Mouse (Mus musculus) inflammation-experienced regulatory T-cells, adult 6 months (primary cell): Measurements from ENCODE around the gene Ahcy. TPM values are rescaled to one million over a fixed set of nuclear protein-coding genes. Genes with fewer than 3 reads are reported as not detected.
"Not testable (repeated sequence)": the region's sequence is repeated elsewhere in the genome, so short reads cannot be mapped to it uniquely, and the experiment has no call there.

Experiments
- ATAC-seq: one replicate; pipeline ENCODE4 v1.8.0; 2017
- polyA plus RNA-seq, 3 experiments: library from polyadenylated mRNA; unstranded; fragments of 100-300 nt; shearing (Covaris generic); gene quantifications; one replicate each; pipeline ENCODE4 v1.2.1; 2017

Ahcy gene
- polyA plus RNA-seq, 3 experiments from 2014 or later: 26.3 to 55.1 (median 40.2) TPM

GRCm38 (mm10) chr2:155073347-155073746 lies 950 bp downstream of the Ahcy start:
- no peak for ATAC-seq

DNA sequence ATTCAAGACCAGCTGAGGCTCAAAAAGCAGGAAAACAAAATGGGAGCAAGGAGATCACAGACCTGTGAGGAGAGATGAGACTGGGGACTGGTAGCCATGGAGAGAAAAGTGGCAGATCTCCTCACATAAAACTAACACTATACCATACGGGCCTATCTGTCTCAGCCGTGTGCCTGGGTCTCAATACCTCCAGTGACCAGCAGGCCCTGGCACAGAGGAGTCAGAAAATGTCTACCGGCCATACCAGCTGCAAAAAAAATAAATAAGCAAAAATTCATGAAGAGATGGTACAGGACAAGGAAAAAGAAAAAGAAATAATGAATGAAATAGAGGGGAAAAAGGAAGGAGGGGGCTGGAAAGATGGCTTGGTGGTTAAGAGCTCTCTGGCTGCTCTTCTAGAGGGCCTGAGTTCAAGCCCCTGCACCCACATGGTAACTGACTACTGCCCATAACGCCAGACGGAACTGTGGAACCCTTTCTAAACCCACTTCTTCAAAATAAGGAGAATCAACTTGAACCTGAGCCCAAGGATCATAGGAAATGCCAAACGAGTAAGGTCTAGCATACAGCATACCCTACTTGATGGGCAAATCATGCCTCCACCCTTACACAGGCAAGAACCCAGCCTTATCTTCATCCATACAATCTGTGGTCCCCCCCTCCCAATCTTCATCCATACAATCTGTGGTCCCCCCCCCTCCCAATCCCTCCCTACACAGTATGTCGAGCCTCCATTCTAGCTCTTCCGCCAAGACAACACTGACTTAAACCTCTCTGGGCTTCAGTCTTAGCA lies 1.7 kb downstream of the Ahcy start:
- no peak for ATAC-seq

- ATAC-seq: no peak
Observed at GRCm38 (mm10) chr2:155071027-155071426, 3.3 kb downstream of the Ahcy start.

DNA sequence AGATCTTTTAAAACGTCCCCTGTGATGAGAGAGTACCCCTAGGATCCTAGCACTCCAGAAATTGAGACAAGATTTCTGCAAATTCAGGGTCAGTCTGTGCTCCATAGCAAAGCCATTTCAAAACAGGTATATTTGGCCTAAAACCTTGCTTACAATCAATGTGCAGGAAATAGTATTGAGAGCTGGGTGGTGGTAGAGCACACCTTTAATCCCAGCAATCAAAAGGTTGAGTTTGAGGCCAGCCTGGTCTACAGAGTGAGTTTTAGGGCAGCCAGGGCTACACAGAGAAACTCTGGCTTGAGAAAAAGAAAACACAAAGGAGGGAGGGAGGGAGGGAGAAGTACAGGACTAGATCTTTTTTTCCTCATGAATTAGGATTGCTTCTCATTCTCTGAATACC lies 16.9 kb downstream of the Ahcy start:
- no peak for ATAC-seq

- ATAC-seq: no peak
Observed at GRCm38 (mm10) chr2:155056076-155056578, 18.2 kb downstream of the Ahcy start.

- ATAC-seq: no peak
Observed at GRCm38 (mm10) chr2:155054672-155055071, 19.6 kb downstream of the Ahcy start.

- not testable (repeated sequence) for ATAC-seq
Observed at GRCm38 (mm10) chr2:155053512-155053911, 20.8 kb downstream of the Ahcy start.

DNA sequence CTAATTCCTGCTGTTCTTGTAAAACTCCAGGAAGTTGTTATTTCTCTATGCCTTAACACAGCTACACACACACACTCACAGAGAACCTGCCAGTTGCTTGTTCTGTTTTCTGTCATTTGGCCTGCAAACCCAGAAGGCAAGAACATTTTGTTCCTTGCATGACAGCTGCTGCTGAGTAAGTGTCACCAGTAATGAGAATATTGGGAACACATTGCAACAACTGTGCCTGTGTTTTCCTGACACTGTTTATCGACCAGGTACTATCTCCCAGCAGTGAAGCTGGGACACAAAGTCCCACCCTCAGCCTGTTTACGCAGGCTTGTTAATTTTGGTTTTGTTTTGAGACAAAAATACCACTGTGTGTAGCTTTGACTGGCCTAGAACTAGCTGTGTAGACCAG lies 21.6 kb downstream of the Ahcy start:
- no peak for ATAC-seq

GRCm38 (mm10) chr2:155051622-155052351 lies 22.5 kb downstream of the Ahcy start:
- no peak for ATAC-seq

GRCm38 (mm10) chr2:155050504-155051236 lies 23.6 kb downstream of the Ahcy start:
- ATAC-seq: peak; percentile 97

GRCm38 (mm10) chr2:155050108-155050503 lies 24.2 kb downstream of the Ahcy start:
- ATAC-seq: peak; percentile 11

- ATAC-seq: no peak
Observed at GRCm38 (mm10) chr2:155047452-155048178, 26.7 kb downstream of the Ahcy start.

- no peak for ATAC-seq
Observed at GRCm38 (mm10) chr2:155046803-155047202, 27.5 kb downstream of the Ahcy start.

- ATAC-seq: no peak
Observed at GRCm38 (mm10) chr2:155045075-155045474, 29.2 kb downstream of the Ahcy start.

GRCm38 (mm10) chr2:155044542-155044941 lies 29.8 kb downstream of the Ahcy start:
- ATAC-seq: no peak

DNA sequence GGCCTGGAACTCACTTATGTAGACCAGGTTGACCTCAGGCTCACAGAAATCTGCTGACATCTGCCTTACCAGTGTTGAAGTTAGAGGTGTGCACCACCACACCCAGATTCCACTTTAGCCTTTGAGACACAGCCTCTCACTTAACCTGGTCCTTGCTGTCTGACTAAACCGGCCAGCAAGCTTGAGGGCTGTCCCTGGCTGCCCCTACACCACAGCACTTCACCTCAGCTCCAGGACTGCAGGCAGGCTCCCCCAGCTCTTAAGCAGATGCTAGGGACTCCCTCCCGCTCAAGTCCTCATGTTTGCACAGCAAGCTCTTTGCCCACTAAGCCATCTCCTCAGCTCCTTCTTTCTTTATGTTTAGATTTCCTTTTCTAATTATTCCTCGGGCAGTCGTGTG lies 34.3 kb downstream of the Ahcy start:
- ATAC-seq: no peak

- no peak for ATAC-seq
Observed at GRCm38 (mm10) chr2:155032938-155033710, 41.2 kb downstream of the Ahcy start.

- ATAC-seq: no peak
Observed at GRCm38 (mm10) chr2:155030831-155031230, 43.5 kb downstream of the Ahcy start.

DNA sequence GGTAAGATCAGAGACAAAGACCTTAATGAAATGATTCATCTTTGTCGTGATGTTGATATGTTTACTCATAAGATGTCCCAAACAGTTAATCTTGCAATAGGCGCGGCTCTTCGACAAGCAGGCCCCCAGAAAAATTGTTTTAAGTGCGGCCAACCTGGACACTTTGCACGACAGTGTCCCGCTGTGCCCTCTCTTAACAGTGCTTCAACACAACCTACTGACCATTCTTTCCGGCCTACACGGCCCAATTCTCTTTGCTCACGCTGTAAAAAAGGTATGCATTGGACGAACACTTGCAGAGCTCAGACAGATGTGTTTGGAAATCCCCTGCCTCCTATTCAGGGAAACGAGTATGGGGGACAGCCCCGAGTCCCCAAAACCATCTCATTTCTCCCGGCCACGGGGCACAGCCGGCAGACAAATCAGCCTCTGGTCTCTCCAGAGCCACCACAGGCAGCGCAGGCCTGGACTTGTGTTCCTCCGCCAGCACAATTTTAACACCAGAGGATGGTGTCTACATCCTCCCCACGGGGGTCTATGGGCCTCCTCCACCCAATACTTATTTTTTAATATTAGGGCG lies 54.0 kb downstream of the Ahcy start:
- ATAC-seq: not testable (repeated sequence)

DNA sequence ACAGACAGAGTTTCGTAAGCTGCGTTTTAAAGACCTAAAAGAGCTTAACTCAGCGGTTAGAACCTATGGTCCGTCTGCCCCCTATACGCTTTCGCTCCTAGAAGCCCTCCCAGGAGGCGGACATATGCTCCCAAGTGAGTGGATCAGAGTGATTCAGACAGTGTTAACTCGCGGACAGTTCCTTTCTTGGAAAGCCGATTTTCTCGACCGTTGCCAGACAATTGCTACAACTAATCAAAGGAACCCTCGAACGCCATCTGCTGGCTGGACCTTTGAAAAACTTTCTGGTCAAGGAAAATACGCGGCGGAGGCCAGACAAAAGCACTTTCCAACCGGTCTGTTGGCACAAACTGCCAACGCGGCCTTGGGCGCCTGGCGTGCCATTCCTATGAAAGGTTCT lies 54.6 kb downstream of the Ahcy start:
- ATAC-seq: peak; percentile 20
